Mouse (Mus musculus): ENCODE measurements around the gene Kctd12. TPM values are rescaled to one million over a fixed set of nuclear protein-coding genes. Genes with fewer than 3 reads are reported as not detected.

Kctd12 gene
- polyA plus RNA-seq, 1 experiment: 1.7 TPM

DNA sequence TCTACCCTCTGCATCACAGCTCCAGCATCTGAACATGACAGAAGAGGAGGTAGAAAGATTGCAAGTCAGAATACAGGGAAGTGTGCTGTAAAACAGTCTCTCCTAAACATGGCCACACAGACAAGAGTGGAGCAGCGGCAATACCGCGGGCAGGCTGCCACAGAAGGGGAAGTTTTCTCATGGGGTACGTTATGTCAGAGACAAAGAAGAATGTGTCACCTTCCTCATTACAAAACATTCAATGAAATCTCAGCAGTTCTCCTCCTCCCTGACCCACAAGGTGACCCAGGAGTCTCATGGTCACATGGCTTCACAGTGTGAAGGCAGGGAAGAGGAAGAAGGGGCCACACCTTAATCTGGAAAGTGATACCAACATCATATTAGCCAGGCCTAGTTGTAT is 25.3 kb upstream of the Kctd12 start:
- Histone ChIP-seq H3K36me3 (ENCODE audit: control insufficient read depth, insufficient read depth, low read length, poor library complexity, severe bottlenecking) (no peaks in the 10 kb centered on the region), H3K27me3 (ENCODE audit: control insufficient read depth, insufficient read depth, low read length, poor library complexity, severe bottlenecking) (no peaks in the 10 kb centered on the region), H3K4me3 (ENCODE audit: low read depth, low read length) (no peak overlapping the region), H3K9me3 (replicated peaks; ENCODE audit: control insufficient read depth, insufficient read depth, low read length, poor library complexity, severe bottlenecking) (no peaks in the 10 kb centered on the region), H3K27ac (ENCODE audit: insufficient read depth, low read length) (no peak overlapping the region), H3K4me1 (ENCODE audit: control insufficient read depth, insufficient read depth, low read length) (no peaks in the 10 kb centered on the region), H3K9ac (ENCODE audit: low read depth, poor library complexity, severe bottlenecking) (no peak overlapping the region)
- no peak for TF ChIP-seq POLR2A (IDR thresholded peaks at IDR 0.05; ENCODE audit: insufficient read depth, low read length)
- TF ChIP-seq EP300 (IDR thresholded peaks at IDR 0.05; ENCODE audit: insufficient read depth, low read depth, low read length): no peak
- TF ChIP-seq CTCF (IDR thresholded peaks at IDR 0.05; ENCODE audit: low read depth, low read length): no peak

DNA sequence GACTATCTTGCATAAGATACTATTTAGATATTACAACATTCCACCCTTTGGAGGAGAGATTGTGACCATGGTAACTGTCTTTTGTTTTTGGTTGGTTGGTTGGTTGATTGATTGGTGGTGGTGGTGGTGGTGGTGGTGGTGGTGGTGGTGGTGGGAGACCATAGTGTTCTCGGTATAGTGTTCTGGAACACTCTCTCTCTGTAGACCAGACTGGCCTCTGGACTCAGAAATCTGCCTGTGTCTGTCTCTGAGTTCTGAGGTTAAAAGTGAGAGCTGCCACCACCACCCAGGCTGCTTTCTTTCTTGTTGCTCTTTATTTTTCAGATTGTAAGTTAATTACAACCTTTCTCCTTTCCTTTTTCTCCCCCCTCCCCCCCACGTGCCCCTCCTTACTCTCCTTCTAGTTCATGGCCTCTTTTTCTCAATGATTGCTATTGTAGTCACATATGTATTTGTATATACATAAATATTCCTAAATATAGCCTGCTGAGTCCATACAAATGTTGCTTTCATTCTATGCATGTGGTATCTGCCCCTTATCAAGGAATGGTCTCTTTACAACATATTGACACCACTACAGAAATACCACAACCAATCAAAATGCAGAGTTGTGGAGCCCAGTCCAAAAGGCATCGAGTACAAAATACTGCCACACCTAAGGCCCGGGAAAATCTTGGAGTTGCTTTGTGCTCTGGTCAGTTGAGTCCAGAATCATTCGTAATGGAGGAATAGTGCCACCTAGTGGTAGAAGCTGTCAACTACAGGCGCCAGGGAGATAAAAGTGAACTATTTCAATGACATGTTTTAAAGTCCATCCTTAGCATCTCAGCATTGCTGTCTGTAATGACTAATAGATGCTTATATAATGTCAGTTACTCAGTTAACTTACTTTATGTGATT is 12.5 kb upstream of the Kctd12 start:
- no peaks in the 10 kb centered on the region; the same call in 1 of the 2 replicates for H3K27me3 ChIP-seq (ENCODE audit: control insufficient read depth, insufficient read depth, low read length, poor library complexity, severe bottlenecking)
- H3K4me3 ChIP-seq (ENCODE audit: low read depth, low read length): no peak overlapping the region
- no peaks in the 10 kb centered on the region for H3K4me1 ChIP-seq (ENCODE audit: control insufficient read depth, insufficient read depth, low read length)
- no peak overlapping the region for H3K9ac ChIP-seq (ENCODE audit: low read depth, poor library complexity, severe bottlenecking)
- no peak overlapping the region for H3K27ac ChIP-seq (ENCODE audit: insufficient read depth, low read length)
- peak; percentile 22 for TF ChIP-seq CTCF (IDR thresholded peaks at IDR 0.05; ENCODE audit: low read depth, low read length)
- TF ChIP-seq EP300 (IDR thresholded peaks at IDR 0.05; ENCODE audit: insufficient read depth, low read depth, low read length): no peak
- H3K36me3 ChIP-seq (ENCODE audit: control insufficient read depth, insufficient read depth, low read length, poor library complexity, severe bottlenecking): no peaks in the 10 kb centered on the region
- H3K9me3 ChIP-seq (replicated peaks; ENCODE audit: control insufficient read depth, insufficient read depth, low read length, poor library complexity, severe bottlenecking): no peaks in the 10 kb centered on the region

DNA sequence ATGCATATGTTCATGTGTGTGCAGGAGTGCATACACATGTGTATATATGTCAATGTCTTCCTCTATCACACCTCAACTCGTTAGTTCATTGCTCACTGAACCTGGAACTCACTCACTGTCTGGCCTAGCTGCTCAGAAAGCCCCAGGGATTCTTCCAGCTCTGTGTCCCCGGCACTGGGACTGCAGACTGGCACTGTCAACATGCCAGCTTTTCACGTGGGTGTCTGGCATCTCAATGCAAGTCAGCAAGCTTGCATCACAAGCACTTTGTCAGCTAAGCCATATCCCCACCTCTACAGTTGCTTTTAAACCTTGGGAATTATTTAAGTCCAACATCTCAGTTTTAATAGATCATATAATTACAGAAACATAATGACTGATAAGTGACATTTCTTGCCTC is 8.3 kb upstream of the Kctd12 start:
- H3K27me3 ChIP-seq (ENCODE audit: control insufficient read depth, insufficient read depth, low read length, poor library complexity, severe bottlenecking): no peaks in the 10 kb centered on the region; the same call in 1 of the 2 replicates
- TF ChIP-seq POLR2A (IDR thresholded peaks at IDR 0.05; ENCODE audit: insufficient read depth, low read length): no peak
- TF ChIP-seq EP300 (IDR thresholded peaks at IDR 0.05; ENCODE audit: insufficient read depth, low read depth, low read length): no peak
- TF ChIP-seq CTCF (IDR thresholded peaks at IDR 0.05; ENCODE audit: low read depth, low read length): no peak
- H3K9ac ChIP-seq (ENCODE audit: low read depth, poor library complexity, severe bottlenecking): no peak overlapping the region
- no peaks in the 10 kb centered on the region for H3K9me3 ChIP-seq (replicated peaks; ENCODE audit: control insufficient read depth, insufficient read depth, low read length, poor library complexity, severe bottlenecking)
- H3K4me1 ChIP-seq (ENCODE audit: control insufficient read depth, insufficient read depth, low read length): no peaks in the 10 kb centered on the region
- H3K27ac ChIP-seq (ENCODE audit: insufficient read depth, low read length): no peak overlapping the region
- no peaks in the 10 kb centered on the region for H3K36me3 ChIP-seq (ENCODE audit: control insufficient read depth, insufficient read depth, low read length, poor library complexity, severe bottlenecking)
- no peak overlapping the region for H3K4me3 ChIP-seq (ENCODE audit: low read depth, low read length)

DNA sequence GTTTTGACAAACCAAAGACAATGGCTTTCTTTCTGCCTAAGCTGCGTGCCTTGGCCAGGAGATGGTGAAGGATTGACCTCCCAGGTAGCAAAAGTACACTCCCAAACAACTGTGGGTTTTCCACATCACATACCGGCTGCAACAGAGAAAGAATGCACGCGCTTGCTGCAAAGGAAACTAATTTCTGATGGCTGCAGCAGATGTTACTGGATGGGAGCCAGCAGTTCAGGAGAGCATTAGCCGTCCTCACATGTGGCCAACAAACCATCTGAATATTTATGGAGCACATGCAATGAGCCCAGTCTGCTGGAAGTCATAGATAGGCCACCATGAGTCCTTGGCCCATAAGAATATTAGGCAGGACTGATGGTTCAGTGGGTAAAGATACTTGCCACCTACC is 7.4 kb upstream of the Kctd12 start:
- no peak overlapping the region for H3K4me3 ChIP-seq (ENCODE audit: low read depth, low read length)
- no peak overlapping the region for H3K9ac ChIP-seq (ENCODE audit: low read depth, poor library complexity, severe bottlenecking)
- no peaks in the 10 kb centered on the region for H3K9me3 ChIP-seq (replicated peaks; ENCODE audit: control insufficient read depth, insufficient read depth, low read length, poor library complexity, severe bottlenecking)
- H3K27ac ChIP-seq (ENCODE audit: insufficient read depth, low read length): no peak overlapping the region
- TF ChIP-seq CTCF (IDR thresholded peaks at IDR 0.05; ENCODE audit: low read depth, low read length): no peak
- no peak for TF ChIP-seq POLR2A (IDR thresholded peaks at IDR 0.05; ENCODE audit: insufficient read depth, low read length)
- TF ChIP-seq EP300 (IDR thresholded peaks at IDR 0.05; ENCODE audit: insufficient read depth, low read depth, low read length): no peak
- H3K36me3 ChIP-seq (ENCODE audit: control insufficient read depth, insufficient read depth, low read length, poor library complexity, severe bottlenecking): no peaks in the 10 kb centered on the region
- no peaks in the 10 kb centered on the region; the same call in 1 of the 2 replicates for H3K27me3 ChIP-seq (ENCODE audit: control insufficient read depth, insufficient read depth, low read length, poor library complexity, severe bottlenecking)
- no peaks in the 10 kb centered on the region for H3K4me1 ChIP-seq (ENCODE audit: control insufficient read depth, insufficient read depth, low read length)

DNA sequence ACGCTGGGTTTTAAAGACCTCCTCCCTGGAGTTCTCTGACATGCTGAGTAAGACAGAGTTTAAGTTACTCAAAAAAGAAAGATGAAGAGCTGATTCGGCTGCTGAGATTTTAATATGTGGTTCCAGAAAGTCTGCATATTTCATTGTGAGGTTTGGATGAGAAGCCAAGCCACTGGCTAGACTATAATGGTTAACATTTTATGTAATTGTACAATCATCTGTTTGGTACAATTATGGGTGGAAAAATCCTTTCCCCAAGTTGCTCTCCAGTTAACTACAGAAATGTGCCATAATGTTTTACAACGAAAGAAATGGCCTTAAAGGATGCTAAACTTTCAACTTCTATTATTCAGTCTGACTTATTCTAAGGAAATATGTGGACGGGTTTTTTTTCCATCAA is 6.8 kb upstream of the Kctd12 start:
- no peaks in the 10 kb centered on the region for H3K9me3 ChIP-seq (replicated peaks; ENCODE audit: control insufficient read depth, insufficient read depth, low read length, poor library complexity, severe bottlenecking)
- H3K36me3 ChIP-seq (ENCODE audit: control insufficient read depth, insufficient read depth, low read length, poor library complexity, severe bottlenecking): no peaks in the 10 kb centered on the region
- no peak overlapping the region for H3K9ac ChIP-seq (ENCODE audit: low read depth, poor library complexity, severe bottlenecking)
- peaks cover 2% of the 10 kb centered on the region for H3K27me3 ChIP-seq (ENCODE audit: control insufficient read depth, insufficient read depth, low read length, poor library complexity, severe bottlenecking)
- no peak overlapping the region for H3K27ac ChIP-seq (ENCODE audit: insufficient read depth, low read length)
- H3K4me3 ChIP-seq (ENCODE audit: low read depth, low read length): no peak overlapping the region
- no peak for TF ChIP-seq CTCF (IDR thresholded peaks at IDR 0.05; ENCODE audit: low read depth, low read length)
- TF ChIP-seq POLR2A (IDR thresholded peaks at IDR 0.05; ENCODE audit: insufficient read depth, low read length): no peak
- no peak for TF ChIP-seq EP300 (IDR thresholded peaks at IDR 0.05; ENCODE audit: insufficient read depth, low read depth, low read length)
- H3K4me1 ChIP-seq (ENCODE audit: control insufficient read depth, insufficient read depth, low read length): no peaks in the 10 kb centered on the region

DNA sequence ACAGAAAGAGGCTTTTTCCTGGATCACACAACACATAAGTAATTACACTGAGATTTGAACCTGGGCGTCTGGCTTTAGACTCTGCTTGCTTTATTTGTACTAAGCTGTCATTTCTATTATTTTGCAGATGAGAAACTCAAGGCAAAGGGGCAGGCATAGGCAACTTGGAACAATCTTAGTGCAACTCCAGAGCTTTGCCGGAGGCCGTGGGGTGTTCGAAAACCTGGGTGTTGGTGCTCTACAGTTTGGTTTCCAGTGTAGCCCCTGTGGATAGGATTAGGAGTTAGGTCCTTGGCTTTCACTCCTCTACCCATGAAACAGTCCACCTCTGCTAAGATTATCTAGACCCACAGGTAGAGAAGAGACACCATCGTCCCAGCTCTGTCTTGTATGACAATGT is 5.2 kb upstream of the Kctd12 start:
- Histone ChIP-seq H3K9me3 (replicated peaks; ENCODE audit: control insufficient read depth, insufficient read depth, low read length, poor library complexity, severe bottlenecking) (no peaks in the 10 kb centered on the region), H3K27ac (ENCODE audit: insufficient read depth, low read length) (no peak overlapping the region), H3K27me3 (ENCODE audit: control insufficient read depth, insufficient read depth, low read length, poor library complexity, severe bottlenecking) (peaks cover 2% of the 10 kb centered on the region), H3K9ac (ENCODE audit: low read depth, poor library complexity, severe bottlenecking) (no peak overlapping the region), H3K4me1 (ENCODE audit: control insufficient read depth, insufficient read depth, low read length) (no peaks in the 10 kb centered on the region), H3K36me3 (ENCODE audit: control insufficient read depth, insufficient read depth, low read length, poor library complexity, severe bottlenecking) (no peaks in the 10 kb centered on the region), H3K4me3 (ENCODE audit: low read depth, low read length) (no peak overlapping the region)
- TF ChIP-seq POLR2A (IDR thresholded peaks at IDR 0.05; ENCODE audit: insufficient read depth, low read length): no peak
- no peak for TF ChIP-seq EP300 (IDR thresholded peaks at IDR 0.05; ENCODE audit: insufficient read depth, low read depth, low read length)
- TF ChIP-seq CTCF (IDR thresholded peaks at IDR 0.05; ENCODE audit: low read depth, low read length): no peak
